Mouse (Mus musculus): ENCODE data around the gene Slc29a3.

Gene Slc29a3

DNA sequence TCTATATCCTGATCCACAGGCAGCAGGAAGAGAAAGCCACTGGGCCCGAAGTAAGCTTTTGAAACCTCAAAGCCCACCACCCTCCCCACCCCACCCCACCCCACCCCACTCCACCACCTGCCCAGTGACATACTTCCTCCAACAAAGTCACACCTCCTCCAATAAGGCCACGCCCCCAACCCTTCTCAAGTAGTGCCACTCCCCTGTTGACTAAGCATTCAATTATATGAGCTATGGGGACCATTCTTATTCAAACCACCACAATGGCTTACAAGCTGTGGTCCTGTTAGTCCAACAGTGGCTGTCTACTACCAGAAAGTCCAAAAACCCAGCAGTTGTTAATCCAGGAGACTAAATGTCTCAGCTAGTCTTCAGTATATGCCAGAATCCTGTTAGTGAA is 34.1 kb downstream of the Slc29a3 start:
- TF ChIP-seq GATA4 (IDR thresholded peaks at IDR 0.05; ENCODE audit: insufficient replicate concordance, low read length), result no peak

DNA sequence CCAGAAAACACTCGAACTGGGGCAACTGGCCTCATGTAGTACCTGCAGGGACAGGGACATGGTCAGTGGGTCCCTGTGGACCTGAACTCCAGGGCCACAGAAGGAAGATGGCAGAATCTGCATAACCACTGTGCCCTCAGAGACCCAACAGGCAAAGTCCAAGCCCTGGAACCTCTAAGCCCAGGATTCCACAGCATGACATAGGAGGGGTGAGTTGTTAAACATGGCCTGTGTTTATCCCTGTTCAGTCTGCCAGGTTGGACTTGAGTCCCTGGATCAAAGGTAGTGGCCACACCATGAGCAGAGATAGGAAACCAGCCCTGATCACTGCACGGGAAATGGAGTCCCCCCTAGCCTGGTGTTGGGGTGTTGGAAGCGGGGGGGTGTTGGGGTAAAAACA is 36.1 kb downstream of the Slc29a3 start:
- no peak for TF ChIP-seq GATA4 (IDR thresholded peaks at IDR 0.05; ENCODE audit: insufficient replicate concordance, low read length)

DNA sequence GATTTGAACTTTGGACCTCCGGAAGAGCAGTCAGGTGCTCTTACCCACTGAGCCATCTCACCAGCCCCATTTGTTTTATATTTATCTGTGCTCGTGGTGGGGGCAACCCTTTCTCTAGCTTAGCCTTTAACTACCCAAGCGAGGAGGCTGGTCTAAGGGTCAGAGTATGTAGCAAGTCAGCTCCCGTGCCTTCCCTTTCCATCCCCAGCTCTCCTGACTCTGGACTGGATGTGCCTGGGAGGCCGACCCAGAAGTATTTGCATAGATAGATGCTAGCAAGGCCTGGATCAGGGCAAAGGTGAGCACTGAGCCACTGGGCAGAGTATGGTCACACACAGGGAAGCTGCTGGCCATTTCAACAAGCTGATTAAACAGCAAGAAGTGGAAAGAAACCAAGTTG is 43.8 kb downstream of the Slc29a3 start:
- TF ChIP-seq GATA4 (IDR thresholded peaks at IDR 0.05; ENCODE audit: insufficient replicate concordance, low read length), result no peak

DNA sequence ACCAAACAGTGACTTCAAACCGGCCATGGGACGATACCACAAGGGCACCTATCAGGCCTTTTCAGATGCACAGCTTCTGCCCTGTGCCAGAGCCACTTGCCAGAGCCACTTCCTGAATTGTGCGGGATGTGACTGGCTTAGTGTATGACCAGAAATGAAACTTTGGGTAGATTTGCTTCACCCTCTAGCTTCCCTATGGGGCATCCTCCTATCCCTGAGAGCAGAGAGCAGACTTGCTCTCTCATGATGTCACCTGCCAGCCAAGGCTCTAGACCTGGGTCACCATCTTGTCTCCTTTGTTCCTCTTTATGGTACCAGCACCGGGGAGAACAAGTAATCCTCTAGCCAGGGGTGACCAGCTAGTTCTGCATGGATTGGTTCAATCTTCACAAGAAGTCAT is 46.3 kb downstream of the Slc29a3 start:
- TF ChIP-seq GATA4 (IDR thresholded peaks at IDR 0.05; ENCODE audit: insufficient replicate concordance, low read length), result no peak

DNA sequence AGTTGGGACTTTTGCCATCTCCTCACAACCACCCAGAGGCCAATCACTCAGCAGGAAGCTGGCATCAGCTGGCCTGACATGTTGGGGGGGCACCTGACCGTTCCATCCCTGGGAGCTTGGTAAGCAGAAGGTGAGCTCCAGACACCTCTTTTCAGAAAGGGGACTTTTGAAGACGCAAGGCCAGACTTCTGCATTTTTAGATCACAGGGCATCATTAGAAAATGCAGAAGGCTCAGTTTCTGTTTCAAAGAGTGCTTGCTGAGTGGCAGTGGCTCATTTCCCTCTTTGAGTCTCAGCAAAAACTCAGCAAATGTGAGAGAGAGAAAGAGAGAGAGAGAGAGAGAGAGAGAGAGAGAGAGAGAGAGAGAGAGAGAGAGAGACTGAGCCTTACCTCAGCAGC is 47.5 kb downstream of the Slc29a3 start:
- TF ChIP-seq GATA4 (IDR thresholded peaks at IDR 0.05; ENCODE audit: insufficient replicate concordance, low read length), result no peak

DNA sequence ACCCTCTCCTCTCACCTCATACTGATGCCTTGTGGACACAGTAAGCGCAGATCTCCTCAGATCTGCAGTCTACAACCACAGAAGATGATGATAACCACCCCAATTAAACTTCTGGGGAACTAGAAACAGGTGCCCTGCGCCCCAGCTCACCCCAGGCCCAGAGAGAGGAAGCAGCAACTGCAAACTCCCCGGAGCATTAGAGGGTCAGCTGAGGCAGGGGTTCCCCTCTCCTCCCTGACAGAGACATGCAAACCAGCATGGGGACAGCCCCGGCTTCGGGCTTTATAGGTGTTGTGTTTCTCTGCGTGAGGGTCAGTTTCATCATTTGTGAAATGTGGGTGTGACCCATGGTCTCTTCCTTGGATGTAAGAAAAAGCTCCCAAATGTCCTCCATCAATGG is 54.8 kb downstream of the Slc29a3 start:
- no peak for TF ChIP-seq GATA4 (IDR thresholded peaks at IDR 0.05; ENCODE audit: insufficient replicate concordance, low read length)

DNA sequence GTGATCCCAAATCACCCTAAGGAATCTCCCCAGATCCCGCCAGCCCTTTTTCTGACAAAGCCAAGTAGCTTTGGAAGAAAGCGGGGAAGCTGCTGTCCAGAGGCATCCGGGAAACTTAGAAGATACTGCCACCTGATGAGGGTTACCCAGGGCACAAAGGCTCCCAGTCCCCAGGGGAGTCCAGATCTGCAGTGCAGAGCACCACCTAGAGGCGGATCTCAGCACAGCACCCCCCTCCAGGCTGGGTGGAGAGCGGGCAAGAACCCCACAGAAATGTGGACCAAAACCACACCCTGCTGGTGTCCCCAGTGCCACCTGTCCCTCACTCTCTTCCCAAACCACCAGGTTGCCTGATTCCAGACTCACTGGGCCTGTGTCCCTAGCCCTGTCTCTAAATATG is 55.6 kb downstream of the Slc29a3 start:
- TF ChIP-seq GATA4 (IDR thresholded peaks at IDR 0.05; ENCODE audit: insufficient replicate concordance, low read length), result no peak

DNA sequence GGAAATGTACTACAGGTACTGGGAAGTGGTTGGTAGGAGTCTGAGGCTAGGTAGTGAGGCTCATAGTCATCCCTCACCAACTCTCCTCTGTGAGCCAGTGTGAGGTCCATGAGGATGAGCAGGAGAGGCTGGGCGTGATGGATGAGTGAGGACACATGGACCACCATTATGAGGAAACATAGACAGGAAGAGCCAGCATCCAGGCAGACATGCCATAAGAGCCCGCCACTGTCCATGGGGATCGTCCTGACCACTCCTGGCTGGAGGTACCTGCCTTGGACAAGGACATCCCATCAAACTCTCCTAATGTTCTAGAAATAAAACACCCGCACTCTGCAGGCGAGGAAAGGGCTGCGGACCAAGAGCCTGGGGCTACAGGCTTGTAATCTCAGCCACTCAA is 56.2 kb downstream of the Slc29a3 start, which contains the start of gene Cdh23:
Gene Cdh23, minus strand, starts transcription at position 101 of the 400 bp plus-strand sequence.
- no peak for TF ChIP-seq GATA4 (IDR thresholded peaks at IDR 0.05; ENCODE audit: insufficient replicate concordance, low read length)

DNA sequence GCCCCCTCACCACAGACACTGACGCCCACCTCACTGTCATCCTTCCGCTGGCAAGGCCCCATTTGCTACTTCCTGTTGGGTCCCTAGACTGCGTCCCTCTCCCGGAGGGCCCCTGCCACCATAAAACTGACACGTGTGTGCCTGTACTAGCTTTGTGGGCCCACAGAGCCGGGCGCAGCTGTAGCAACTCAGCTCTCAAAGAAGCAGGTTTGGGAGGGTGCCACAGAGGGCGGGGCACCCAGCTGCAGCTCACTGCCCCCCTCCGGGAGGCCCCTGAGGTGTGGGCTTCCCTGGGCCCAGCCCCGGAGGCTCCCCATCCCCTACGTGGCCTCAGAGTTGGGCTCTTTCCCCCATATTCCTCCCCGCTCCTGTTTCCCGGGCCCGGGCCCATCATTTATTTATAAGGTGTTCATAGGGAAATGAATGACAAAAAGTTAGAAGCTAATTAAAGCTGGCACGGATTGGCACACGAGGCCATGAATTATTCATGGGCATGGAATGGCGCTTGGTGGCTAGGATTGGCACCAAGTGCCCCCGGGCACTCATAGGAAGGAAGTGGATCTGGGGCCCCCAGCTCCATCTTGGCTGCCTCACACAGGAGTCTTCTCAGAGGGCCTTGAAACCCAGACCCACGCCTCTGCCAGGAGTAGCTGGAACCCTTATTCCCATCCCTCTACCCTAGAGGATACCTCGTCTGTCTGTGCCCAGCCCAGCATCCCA is 60.8 kb downstream of the Slc29a3 start:
- no peak for TF ChIP-seq GATA4 (IDR thresholded peaks at IDR 0.05; ENCODE audit: insufficient replicate concordance, low read length)

DNA sequence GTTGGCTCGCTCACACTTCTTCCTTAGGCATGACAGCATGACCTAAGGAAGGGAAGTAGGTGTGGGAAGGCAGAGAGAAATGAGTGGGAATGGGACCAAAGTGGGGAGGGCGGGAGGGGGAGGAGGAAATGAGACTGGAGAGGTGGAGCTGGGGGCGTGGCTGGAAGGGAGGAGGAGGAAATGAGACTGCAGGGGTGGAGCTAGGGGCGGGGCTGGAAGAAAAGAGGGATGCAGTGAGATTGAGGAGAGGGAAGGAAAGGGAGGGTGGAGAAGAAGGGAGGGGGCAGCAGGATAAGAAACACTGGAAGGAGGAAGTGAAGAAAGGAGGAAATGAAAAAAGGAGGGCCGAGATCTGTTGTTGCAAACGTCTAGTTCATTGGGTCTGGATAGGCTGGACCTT is 61.6 kb downstream of the Slc29a3 start:
- TF ChIP-seq GATA4 (IDR thresholded peaks at IDR 0.05; ENCODE audit: insufficient replicate concordance, low read length), result no peak

DNA sequence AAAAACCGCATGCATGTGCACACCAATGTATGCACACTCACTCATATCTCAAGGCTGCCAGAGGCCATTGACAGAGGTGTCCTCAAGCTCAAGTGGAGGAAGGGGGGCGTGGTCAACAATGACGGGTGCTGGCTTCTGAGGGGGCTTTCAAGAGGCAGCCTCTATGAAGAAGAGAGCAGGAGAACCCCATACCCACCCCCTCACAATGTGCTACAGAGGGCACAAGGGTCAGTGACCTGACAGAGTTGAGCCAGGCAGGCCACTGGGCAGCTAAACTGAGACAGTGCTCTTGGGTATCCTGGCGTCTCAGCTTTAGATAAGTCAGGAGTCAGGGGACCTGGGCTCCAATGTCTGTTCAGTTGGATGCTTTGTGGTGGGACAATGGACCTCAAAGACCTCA is 63.2 kb downstream of the Slc29a3 start:
- TF ChIP-seq GATA4 (IDR thresholded peaks at IDR 0.05; ENCODE audit: insufficient replicate concordance, low read length), result no peak

DNA sequence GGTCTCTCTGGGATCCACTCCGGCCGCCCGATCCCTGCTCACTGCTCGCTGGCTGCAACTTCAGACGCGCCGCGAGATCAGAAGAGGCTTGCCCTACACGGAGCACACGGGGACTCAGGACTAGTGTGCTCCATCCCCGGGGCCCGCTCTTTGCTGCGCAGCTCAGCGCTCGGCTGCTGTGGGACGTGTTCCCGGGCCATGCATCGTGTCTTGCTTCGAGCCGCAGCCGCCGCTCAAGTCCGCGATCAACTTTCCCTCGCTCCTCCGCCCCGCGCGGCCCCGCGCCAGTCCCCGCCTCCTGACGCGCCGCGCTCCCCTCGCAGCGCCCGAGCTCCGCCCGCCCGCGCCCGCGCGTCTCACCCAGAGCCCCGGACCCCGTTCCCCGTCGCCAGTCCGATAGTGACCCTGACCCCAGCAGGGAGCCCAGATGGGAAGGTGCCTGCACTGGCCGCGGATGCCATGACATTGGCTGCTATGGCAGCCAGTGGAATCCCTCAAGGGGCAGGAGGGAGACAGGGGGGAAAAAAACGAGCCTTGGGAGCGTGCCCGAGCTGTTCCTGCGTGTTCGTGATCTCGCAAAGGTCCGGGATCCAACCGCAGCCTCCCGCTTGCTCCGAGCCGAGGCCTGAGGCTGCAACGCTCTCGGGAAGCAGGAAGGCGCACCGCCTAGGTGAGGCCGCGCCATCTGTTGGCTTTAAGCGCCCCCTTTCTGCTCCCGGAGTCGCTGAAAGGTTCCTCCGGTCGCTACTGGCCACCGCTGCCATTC is 65.4 kb downstream of the Slc29a3 start:
- TF ChIP-seq GATA4 (IDR thresholded peaks at IDR 0.05; ENCODE audit: insufficient replicate concordance, low read length), result no peak

DNA sequence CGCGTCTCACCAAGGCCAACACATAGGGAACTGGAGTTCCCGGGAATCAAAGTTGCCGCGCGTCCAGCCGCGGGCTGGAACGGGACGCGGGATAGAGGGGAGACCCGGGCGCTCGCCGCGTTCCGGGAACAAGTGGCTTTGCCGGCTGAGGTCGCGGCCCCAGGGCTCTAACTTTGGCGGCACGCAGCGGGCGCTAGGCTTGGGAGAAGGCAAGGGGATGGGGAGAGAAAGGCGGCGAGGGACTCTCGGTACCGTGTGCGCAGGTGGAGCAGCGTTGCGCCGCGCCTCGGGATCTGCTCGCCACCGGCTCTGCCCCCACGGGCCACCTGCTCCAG is 66.0 kb downstream of the Slc29a3 start:
- no peak for TF ChIP-seq GATA4 (IDR thresholded peaks at IDR 0.05; ENCODE audit: insufficient replicate concordance, low read length)

DNA sequence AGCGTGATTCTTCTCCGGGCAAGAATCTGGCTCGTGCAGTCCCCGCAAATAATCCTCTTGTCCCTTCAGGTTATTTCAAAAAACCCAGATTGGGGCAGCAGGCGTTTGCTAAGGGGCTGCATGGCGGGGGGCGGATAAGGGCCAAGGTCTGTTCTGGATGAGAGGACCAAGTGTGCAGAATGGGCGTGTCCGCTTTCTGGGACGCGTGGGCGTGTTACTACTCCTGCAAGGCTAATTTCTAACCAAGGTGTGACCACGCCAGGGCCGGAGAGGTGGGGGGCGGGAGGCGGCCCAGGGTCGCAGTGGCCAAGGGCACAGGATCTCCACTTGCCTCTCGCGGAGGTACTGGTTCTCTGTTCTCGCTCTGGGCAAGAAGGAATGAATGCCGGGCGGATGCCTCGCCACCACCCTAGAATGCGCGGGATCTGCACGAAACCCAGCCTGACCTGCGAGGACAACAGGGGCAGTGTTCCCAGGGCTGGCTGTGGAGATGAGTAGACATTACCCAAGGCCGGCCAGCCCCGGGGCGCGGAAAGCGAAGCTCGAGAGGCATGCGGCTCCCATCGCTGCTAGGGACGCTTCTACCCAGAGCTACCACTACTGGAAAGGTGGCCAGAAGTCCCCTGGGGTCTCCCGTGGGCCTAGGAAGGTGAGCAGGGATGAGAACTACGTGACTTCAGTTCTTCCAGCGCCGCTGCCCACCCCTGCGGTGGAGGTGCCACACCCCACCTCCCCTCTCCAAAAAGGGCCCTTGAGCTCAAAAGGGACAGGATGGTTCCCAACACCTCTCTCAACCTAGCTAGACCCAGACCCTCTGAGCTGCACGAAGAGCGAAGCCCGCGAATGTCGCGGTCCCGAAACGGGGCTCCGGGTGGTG is 66.6 kb downstream of the Slc29a3 start:
- no peak for TF ChIP-seq GATA4 (IDR thresholded peaks at IDR 0.05; ENCODE audit: insufficient replicate concordance, low read length)

DNA sequence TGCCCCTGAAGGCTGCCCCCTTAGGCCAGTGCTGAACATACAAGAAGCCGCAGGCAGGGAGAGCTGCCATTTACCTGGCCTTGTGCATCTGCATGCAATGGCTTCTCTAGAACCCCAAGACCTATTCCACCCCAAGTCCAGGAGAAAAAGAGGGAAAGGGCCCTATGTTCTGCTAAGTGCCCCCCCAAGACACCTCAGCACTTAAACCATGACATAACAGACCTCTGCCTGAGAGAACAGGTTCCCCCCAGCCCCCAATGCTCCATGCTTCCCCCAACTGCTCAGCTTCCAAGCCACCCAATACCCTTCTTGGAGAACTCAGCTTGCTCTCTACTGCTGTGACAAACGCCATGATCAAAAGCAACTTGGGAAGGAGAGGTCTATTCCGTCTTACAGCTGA is 73.7 kb downstream of the Slc29a3 start:
- no peak for TF ChIP-seq GATA4 (IDR thresholded peaks at IDR 0.05; ENCODE audit: insufficient replicate concordance, low read length)

DNA sequence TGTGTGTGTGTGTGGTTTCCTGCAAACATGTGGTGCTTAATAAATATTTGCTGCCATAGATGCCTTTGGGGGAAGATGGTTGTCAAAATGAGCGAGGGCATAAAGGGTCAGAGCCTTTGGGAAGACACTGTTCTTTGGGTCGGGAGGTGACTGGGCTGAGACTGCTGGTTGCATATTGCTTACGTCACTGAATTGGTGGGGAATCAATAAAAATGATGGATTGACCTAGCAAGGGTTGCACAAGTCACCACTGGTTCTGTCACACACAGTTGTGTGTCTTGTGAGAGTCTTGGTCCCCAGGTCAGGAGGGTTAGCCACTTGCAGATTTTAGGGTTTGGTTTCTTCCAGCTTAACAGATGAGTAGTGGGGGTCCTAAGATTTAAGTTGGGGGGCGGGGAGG is 75.3 kb downstream of the Slc29a3 start:
- no peak for TF ChIP-seq GATA4 (IDR thresholded peaks at IDR 0.05; ENCODE audit: insufficient replicate concordance, low read length)

Measured in liver, adult (tissue).